Mouse (Mus musculus) spleen, adult 2 months (tissue): ENCODE measurements around the gene Grm7.

Experiments used
- CTCF ChIP-seq: fragments of 200-500 bp; IDR thresholded peaks from 2 replicates; pipeline ENCODE4 v1.5.1; 2011; ENCODE audit warnings: mild to moderate bottlenecking, inconsistent platforms; ENCODE audit not compliant: insufficient read depth, insufficient read length, insufficient replicate concordance; ENCODE audit errors: extremely low read depth
- POLR2A ChIP-seq: fragments of 200-500 bp; IDR thresholded peaks from 2 replicates; pipeline ENCODE4 v1.6.1; 2011; ENCODE audit warnings: low read depth, low read length, inconsistent platforms

DNA sequence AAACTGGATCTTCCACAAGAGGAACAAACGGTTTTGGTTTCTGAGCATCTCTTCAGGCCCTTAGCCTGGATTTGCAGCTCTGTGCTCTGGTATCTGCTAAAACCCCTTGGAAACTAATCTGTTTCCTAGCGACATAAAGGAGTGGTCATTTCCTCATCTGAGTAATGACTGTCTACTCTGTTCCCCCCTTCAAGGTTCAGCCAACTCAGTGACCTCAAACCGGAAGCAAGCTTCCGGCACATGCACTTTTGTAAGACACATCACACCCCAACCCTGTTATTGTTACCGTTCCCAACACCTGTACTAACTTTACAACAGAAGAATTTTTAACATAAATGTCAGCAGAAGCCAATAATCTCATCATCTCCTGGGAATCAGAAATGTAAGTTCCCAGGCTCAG is 166.8 kb downstream of the Grm7 start:
- TF ChIP-seq CTCF (no peak), POLR2A (no peak)
